Mouse (Mus musculus): ENCODE results near the gene Fbxo30.

Gene Fbxo30

DNA sequence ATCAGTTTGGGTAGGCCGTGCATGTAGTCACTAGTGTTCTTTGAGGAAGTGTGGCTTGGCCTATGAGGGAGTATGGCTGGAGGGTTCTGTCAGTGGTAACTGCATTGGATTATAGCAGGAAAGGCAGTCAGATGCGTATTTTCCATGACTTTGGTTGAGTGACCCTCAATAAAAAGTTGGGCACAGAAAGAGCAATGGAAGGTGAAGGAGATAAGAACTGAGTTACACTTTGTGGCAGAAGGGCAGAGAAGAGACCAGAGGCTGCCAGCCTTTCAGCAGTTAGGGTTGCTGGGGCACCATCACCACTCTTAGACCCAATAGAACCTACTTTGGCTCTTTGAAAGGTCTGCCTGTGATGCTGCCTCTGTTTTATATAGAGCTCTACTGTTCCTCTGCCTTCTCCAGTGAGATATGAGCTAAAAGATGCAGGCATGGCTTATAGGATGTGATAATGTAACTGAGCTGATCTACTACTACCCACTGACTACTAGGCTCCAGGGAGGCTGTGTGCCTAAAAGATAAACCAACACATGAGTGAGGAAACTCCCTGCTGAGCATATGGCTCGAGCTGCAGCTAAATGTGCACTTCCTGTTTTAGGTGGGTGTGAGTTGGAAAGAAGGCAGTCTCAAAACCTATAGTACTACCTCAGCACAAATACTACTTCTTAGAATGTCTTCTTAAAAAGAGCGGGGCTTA is 42.2 kb downstream of the Fbxo30 start:
- DNase-seq = no peak

DNA sequence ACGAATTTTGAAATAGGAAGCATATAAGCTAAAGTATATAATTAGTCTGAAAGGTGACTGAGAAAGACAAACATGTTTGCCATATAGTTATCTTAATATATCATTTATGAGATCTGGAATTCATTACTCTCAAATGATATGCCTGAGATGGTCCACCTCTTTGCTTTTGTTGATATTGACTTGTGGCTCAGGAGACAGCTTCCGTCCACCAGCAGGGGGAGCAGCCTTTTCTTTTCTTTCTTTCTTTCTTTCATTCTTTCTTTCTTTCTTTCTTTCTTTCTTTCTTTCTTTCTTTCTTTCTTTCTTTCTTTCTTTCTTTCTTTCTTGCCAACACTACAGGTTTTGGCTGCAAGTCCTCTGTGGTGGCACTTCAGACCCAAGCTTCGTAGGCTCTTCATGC is 45.4 kb downstream of the Fbxo30 start:
- no peak for DNase-seq

DNA sequence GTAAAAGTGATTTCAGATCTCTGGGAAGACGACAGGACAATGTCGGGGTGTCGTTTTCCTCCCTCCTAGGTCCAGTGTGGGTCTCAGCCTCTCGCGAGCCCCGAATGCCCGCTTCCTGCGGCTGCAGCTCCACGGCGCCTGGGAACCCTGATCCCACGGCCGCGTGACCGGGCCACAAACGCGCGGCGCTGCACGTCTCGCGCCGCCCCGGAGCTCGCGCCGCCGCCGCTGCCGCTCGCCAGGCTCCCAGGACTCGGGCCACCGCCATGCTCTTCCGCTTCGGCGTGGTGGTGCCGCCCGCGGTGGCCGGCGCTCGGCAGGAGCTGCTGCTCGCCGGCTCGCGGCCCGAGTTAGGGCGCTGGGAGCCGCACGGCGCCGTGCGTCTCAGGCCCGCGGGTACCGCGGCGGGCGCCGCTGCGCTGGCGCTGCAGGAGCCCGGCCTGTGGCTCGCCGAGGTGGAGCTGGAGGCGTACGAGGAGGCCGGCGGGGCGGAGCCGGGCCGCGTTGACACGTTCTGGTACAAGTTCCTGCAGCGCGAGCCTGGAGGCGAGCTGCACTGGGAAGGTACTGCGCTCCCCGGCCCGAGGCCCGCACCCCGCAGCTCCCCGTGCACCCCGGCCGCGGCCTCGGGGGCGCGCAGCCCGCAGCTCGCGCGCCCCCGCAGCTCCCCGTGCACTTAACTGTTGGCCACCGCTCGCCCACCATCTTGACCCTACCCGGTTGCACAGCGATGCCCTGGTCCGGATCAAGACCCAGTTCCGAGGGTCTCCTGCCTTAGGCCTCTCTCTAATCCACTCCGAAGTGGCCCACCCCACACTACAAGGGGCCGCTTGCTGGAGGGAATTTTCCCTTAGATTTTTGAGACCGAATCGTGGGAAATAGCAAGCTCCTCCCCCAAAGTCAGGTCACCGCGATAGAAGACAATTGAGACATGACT is 62.3 kb downstream of the Fbxo30 start, which contains the start of gene Epm2a:
Gene Epm2a, plus strand, starts transcription at position 200 of the 937 bp plus-strand sequence.
- DNase-seq = peak; percentile 70

DNA sequence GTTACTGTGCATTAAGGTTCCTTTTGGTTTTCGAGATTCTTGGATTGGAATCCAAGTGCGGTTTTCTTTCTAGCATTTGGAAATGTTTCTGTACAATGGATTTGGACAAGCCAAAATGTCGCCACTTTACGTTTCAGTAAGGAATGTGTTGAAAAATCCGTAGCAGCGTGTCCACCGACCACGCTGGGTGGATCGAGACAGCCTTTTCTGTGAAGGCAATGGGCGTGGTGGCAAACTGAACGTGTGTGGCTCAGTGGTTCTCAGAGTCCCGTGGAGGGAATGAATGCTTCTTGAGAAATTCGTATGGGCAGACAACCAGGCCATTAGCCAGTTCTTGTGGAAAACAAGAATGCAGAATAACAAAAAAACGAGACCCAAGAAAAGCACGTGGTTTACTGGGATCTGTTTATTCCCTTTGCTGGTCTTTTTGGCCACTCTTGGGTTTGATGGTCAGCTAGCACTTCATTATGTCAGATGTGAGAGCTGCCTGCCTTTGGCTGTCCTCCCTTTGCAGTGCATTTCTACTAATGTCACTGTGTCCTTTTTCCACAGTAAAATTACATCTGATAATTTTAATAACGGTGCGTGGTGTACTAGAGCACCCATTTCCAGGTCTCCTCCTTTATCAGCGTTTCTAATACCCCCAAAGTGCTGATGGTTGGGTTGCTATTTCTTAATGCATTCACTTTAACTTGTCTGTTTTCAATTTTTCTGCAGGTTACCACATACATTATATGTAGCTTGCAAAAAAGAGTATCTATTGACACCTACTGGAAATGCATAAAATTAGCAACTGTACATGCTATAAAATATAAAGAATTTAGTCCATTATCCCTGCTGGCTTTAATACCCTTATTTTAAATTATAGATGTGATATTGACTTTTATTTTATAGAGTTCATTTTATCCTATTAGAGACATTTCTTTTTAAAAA is 63.7 kb downstream of the Fbxo30 start:
- DNase-seq = no peak
